16 mouse cellular contexts compared by ENCODE assay signal in the genomic region with DNA sequence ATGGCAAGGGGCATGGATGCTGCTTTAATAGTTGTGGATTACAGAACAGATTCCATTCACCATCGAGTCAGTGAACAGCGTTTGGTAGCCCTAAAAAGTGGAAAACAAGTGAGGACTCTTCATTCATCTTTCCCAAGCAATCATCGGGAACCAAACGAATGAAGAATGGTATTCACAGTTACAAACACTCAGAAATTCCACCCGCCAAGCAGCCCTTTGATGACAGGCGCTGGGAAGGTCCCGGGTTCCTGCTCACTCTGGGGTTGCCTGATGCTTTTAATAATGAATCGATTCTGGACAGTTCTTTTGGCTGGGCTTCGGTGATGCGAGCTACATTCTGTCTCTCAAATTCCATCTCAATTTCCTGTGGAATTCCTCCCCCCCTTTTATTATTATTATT.
"Had no signal": no experiment of that assay in that cellular context is flagged by ENCODE, and none has a peak within 500 bp of the region (broad histone marks: within the 10 kb centered on the region; RNA-seq: fewer than 3 reads in every experiment).

No protein-coding gene starts in this region.

- DNase-seq: cerebellum, adult 8-10 months; cerebellum, adult 9-10 months; cerebellum, adult 9-11 months; cerebellum, postnatal 10 days; cerebellum, postnatal 14 days; cerebellum, postnatal 25 days; cerebellum, postnatal 36 days; embryo, embryonic 11 days; forebrain, postnatal 0 days; gastrocnemius, adult 2 months; gastrocnemius, postnatal 10 days; gastrocnemius, postnatal 14 days; gastrocnemius, postnatal 25 days; gastrocnemius, postnatal 36 days; heart, adult 18-20 months; heart, adult 2 months had no signal
